Mouse (Mus musculus): ENCODE results near the gene Atp2c2. TPM values are rescaled to one million over a fixed set of nuclear protein-coding genes. Genes with fewer than 3 reads are reported as not detected.

The Atp2c2 gene
- polyA plus RNA-seq, 1 experiment from 2014 or later, result 0.04 TPM

DNA sequence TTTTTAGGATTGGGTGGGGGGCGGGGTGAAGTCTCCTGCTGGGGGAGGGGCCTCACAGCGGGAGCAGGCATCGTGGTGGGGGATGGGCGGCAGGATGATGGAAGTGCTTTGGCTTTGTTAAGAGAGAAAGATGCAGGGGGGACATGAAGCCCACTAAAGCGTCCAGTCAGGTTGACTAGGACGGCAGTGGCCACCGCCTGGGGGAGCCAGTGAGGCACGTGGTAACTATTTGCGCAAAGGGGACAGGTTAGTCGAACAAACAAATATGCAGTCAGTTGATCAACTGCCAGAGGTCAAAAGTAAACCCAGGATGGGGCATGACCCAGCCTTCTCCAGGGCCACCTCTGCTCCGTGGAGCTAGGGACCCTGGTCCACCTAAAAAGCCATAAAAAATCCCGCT, 849 bp upstream of the Atp2c2 start:
- ChIA-PET CTCF (interaction anchor here (0.9 to 4.3 kb wide), 7 partner anchors 9 to 80 kb away, joined by 3 to 21 read pairs (median 4); no protein-coding TSS in a partner anchor), POLR2A (interaction anchor here (0.9 kb wide), 1 partner anchor 80 kb away, joined by 7 read pairs; the partner anchor contains the start of gene Tldc1)
- TF ChIP-seq CTCF (IDR thresholded peaks at IDR 0.05), result no peak
- no peaks in the 10 kb centered on the region for H3K27me3 ChIP-seq
- no peak for ATAC-seq
- no peak for DNase-seq (ENCODE audit: low read depth, low spot score)
- in situ Hi-C loops (cut with MboI; ENCODE audit: low pct_unique_long_range_greater_than_20kb), result loop anchor here (25.0 kb wide), 1 partner anchor 388 kb away; no protein-coding TSS in a partner anchor

DNA sequence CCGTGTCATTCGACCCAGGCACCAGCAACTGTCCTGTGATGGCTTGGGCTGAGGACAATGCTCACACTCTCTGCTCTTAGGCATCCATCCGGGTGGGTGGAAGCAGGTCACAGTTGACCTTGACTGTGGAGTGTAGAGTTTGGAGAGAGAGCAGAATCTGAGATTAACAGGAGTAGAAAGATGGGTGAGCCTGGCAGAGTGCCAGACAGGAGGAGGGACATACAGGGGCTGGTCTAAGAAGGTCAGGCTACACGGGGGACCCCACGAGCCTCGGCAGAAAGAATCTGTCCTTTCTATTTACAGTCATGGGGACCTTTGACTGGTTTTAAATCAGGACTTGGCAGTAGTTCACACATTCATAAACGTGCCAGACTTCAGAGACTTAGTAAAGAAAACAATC, 3.2 kb downstream of the Atp2c2 start:
- ATAC-seq (no peak), DNase-seq (ENCODE audit: low read depth, low spot score) (no peak)
- TF ChIP-seq CTCF (IDR thresholded peaks at IDR 0.05), result no peak
- H3K27me3 ChIP-seq, result no peaks in the 10 kb centered on the region
- in situ Hi-C loops (cut with MboI; ENCODE audit: low pct_unique_long_range_greater_than_20kb), result loop anchor here (5.0 kb wide), 1 partner anchor 39 kb away; no protein-coding TSS in a partner anchor
- POLR2A ChIA-PET, result no interaction called here
- CTCF ChIA-PET, result interaction anchor here (1.3 kb wide), 1 partner anchor 15 kb away, joined by 4 read pairs; no protein-coding TSS in a partner anchor

DNA sequence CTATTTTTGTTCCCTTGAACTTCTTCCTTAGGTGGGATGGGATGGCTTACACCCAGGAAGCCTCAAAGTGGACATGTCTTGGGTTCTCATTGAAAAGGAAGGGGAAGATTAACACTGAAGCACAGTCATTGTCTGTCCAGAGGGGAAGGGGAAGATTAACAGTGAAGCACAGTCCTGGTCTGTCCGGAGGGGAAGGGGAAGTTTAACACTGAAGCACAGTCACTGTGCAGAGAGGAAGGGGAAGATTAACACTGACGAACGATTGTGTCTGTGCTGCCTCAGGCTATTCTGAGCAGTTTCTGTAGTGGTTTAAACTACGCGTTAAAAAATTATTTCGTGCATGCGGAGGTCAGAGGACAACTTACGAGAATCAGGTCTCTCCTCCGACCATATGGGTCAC, 7.3 kb downstream of the Atp2c2 start:
- ChIA-PET CTCF (interaction anchor here (0.9 to 1.2 kb wide), 4 partner anchors 10 to 72 kb away, joined by 3 read pairs; no protein-coding TSS in a partner anchor), POLR2A (no interaction called here)
- in situ Hi-C loops (cut with MboI; ENCODE audit: low pct_unique_long_range_greater_than_20kb), result no loop called here
- no peaks in the 10 kb centered on the region for H3K27me3 ChIP-seq
- ATAC-seq (no peak), DNase-seq (ENCODE audit: low read depth, low spot score) (no peak)
- no peak for TF ChIP-seq CTCF (IDR thresholded peaks at IDR 0.05)

DNA sequence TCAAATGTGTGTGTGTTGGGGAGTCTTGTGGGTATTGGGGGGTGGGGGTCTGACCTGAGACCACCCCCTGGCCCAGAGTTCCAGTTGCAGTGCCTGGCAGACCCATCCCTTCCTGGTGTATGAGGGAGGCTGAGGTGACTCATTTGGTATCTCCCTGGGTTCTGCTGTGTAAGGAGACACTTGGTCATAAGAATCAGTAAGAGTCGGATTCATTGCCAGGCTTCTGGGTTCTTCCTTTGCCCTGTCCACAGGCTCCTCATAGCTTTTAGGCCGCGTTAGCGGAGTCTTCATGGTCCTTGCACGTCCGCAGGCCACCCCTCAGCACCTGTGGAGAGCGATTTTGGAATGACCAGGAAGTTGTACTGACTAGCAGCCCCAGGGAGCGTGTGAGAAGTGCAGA, 8.7 kb downstream of the Atp2c2 start:
- CTCF ChIA-PET, result interaction anchor here (0.9 to 2.2 kb wide), 3 partner anchors 9 to 35 kb away, joined by 3 to 7 read pairs (median 4); partner anchors contain the start of gene Atp2c2
- DNase-seq (ENCODE audit: low read depth, low spot score) (no peak), ATAC-seq (no peak)
- in situ Hi-C loops (cut with MboI; ENCODE audit: low pct_unique_long_range_greater_than_20kb), result no loop called here
- no peaks in the 10 kb centered on the region for H3K27me3 ChIP-seq
- POLR2A ChIA-PET, result interaction anchor here (0.5 kb wide), 1 partner anchor 31 kb away, joined by 3 read pairs; no protein-coding TSS in a partner anchor
- no peak for TF ChIP-seq CTCF (IDR thresholded peaks at IDR 0.05)

DNA sequence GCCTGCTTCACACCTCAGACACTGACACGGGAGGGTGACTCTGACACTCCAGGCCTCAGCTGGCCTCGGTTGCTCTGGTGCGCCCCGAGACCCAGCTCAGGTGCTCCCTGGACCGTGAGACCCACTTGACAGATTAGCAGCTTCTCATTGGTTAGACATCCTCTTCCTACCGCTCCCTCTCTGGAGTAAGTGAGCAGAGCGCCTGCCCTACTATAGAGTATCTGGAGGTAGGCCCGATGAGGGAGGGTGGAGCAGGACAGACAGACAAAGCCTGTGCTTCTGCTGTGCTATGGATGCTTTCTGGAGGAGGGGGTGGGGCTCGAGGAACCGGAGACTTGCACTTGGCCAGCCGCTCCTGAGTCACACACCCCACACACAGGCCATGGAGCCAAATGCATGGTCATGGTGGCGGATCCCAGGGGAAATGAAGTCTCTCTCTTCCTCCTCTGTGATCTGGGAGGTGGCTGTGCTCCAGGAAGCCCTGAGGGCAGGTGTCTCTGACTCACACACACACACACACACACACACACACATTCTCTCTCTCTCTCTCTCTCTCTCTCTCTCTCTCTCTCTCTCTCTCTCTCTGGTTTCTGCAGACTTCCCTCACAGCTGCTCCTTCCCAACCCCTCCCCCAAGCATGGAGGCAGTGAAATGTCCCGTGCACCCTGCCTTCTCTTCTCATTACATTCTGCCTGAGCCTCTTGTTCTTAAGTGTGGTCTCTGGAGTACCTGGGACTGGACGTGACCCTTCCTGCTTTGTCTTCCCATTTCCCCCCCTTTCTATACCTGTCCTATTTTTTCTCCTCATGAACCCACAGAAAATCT, 9.3 kb downstream of the Atp2c2 start:
- POLR2A ChIA-PET, result interaction anchor here (0.5 to 1.0 kb wide), 2 partner anchors 10 to 31 kb away, joined by 3 read pairs; no protein-coding TSS in a partner anchor
- DNase-seq (ENCODE audit: low read depth, low spot score) (peak; percentile 94), ATAC-seq (peak; percentile 67)
- in situ Hi-C loops (cut with MboI; ENCODE audit: low pct_unique_long_range_greater_than_20kb), result no loop called here
- CTCF ChIA-PET, result interaction anchor here (1.2 to 2.2 kb wide), 2 partner anchors 23 to 34 kb away, joined by 3 to 7 read pairs; no protein-coding TSS in a partner anchor
- TF ChIP-seq CTCF (IDR thresholded peaks at IDR 0.05), result no peak
- no peaks in the 10 kb centered on the region for H3K27me3 ChIP-seq

DNA sequence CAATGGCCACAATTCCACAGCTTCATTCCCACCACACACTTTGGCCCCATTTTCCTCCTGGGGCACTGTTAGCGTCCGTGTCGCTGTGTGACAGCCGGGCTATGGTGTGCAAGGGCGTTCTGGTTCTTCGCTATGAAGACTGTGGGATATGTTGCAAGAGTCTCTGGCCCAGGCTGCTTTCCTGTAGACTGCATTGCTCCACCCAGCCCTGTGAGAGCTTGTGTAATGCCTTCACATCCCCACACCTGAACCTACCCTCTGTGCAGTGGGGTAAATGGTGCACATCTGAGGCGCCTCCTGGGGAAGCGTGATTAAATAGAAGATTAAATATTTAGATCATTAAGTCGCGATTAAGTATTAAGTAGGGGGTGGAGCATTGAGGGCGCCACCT, 9.9 kb downstream of the Atp2c2 start:
- H3K27me3 ChIP-seq, result no peaks in the 10 kb centered on the region
- ATAC-seq (no peak), DNase-seq (ENCODE audit: low read depth, low spot score) (no peak)
- POLR2A ChIA-PET, result interaction anchor here (1.0 kb wide), 2 partner anchors 9 to 30 kb away, joined by 3 read pairs; no protein-coding TSS in a partner anchor
- CTCF ChIA-PET, result interaction anchor here (1.2 to 2.2 kb wide), 2 partner anchors 23 to 34 kb away, joined by 3 to 7 read pairs; no protein-coding TSS in a partner anchor
- in situ Hi-C loops (cut with MboI; ENCODE audit: low pct_unique_long_range_greater_than_20kb), result no loop called here
- TF ChIP-seq CTCF (IDR thresholded peaks at IDR 0.05), result no peak

DNA sequence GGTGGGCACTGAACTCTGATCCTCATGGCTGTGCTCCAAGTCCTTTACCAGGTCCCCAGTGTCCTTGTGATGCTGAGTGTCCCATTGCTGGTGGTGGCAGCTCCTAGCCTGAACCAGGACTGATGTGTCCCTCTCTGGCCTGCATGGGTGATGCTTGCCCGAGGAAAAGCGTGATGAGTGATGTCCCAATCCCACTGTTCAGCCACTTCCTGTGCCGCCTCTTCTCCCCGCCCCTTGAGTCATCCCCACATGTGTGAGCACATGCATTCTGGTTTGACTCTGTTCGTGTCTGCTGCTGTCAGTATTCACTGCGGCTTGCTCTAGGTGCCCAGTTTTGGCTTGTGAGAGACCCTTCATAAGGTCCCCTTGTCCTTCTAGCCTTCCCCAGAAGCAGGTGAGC, 12.4 kb downstream of the Atp2c2 start:
- ChIA-PET CTCF (interaction anchor here (0.8 to 2.3 kb wide), 3 partner anchors 10 to 25 kb away, joined by 3 to 4 read pairs (median 4); no protein-coding TSS in a partner anchor), POLR2A (no interaction called here)
- ATAC-seq (no peak), DNase-seq (ENCODE audit: low read depth, low spot score) (no peak)
- no peaks in the 10 kb centered on the region for H3K27me3 ChIP-seq
- TF ChIP-seq CTCF (IDR thresholded peaks at IDR 0.05), result no peak
- in situ Hi-C loops (cut with MboI; ENCODE audit: low pct_unique_long_range_greater_than_20kb), result no loop called here

DNA sequence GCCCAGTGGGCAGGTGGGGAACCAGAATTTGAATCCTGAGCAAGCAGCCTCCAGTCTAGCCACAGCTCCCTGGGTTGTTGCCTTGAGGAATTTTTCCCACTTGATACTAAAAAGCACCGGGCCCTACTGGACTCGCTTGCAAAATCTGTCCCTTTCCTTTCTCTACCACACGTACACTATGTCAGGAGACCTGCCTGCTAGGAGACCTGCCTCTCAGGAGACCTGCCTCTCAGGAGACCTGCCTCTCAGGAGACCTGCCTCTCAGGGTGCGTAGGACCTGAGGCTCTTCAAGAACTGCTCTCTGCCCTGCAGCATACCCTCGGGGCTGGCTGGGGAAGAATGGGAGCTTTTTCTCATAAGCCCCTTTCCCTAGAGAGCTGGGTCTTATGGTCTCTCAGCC, 13.6 kb downstream of the Atp2c2 start:
- DNase-seq (ENCODE audit: low read depth, low spot score) (no peak), ATAC-seq (no peak)
- ChIA-PET CTCF (interaction anchor here (1.4 kb wide), 1 partner anchor 9 kb away, joined by 4 read pairs; no protein-coding TSS in a partner anchor), POLR2A (interaction anchor here (0.6 kb wide), 1 partner anchor 275 kb away, joined by 4 read pairs; no protein-coding TSS in a partner anchor)
- TF ChIP-seq CTCF (IDR thresholded peaks at IDR 0.05), result no peak
- in situ Hi-C loops (cut with MboI; ENCODE audit: low pct_unique_long_range_greater_than_20kb), result no loop called here
- no peaks in the 10 kb centered on the region for H3K27me3 ChIP-seq

DNA sequence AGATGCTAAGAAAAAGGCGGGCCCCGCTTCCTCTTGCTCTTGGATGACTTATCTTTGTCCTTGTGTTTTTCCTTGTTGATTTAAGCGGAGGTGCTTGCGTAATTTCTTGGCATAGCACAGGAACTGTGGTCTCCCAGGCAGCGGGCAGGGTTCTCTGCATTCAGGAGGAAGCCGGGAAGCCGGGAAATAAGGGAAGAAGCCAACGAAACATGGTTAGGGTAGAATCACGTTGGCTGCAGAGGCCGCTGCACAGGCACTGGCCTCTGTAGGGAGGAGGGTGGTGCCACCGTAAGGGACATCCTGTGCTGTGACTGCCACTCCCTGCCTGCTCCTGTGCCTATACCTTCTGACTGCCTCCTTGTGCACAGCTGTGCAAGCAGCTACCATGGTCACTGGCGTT, 15.4 kb downstream of the Atp2c2 start:
- ATAC-seq (peak; percentile 50), DNase-seq (ENCODE audit: low read depth, low spot score) (no peak)
- no peak for TF ChIP-seq CTCF (IDR thresholded peaks at IDR 0.05)
- in situ Hi-C loops (cut with MboI; ENCODE audit: low pct_unique_long_range_greater_than_20kb), result no loop called here
- ChIA-PET CTCF (interaction anchor here (1.0 to 1.8 kb wide), 5 partner anchors 14 to 64 kb away, joined by 3 to 4 read pairs (median 3); no protein-coding TSS in a partner anchor), POLR2A (interaction anchor here (0.9 kb wide), 1 partner anchor 9 kb away, joined by 4 read pairs; no protein-coding TSS in a partner anchor)
- H3K27me3 ChIP-seq, result no peaks in the 10 kb centered on the region

DNA sequence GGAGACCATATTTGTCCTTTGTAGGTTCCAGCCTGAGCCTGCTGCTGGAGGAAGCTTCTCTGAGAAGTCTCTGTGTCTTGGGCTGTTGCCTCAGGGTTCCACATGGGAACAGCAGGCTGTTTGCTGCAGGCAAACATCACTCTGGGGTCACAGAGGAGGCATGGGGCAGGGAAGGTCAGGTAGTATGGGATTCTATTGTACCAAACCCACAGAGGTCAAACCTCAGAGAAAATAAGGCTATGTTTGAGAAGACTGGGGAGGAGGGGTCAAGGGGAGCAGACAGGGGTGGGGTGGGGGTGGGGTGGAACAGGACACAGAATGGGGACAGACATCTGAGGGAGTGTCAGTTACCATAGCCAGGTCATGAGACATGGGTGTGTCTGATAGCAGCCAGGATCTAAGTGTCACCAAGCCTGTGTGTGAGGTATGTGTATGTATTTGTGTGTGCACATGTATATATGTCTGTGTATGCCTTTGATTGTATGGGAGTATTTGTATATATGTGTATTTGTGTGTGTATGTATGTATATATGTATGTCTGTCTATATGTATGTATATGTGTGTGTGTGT, 17.0 kb downstream of the Atp2c2 start:
- TF ChIP-seq CTCF (IDR thresholded peaks at IDR 0.05), result no peak
- ATAC-seq, result no peak
- H3K27me3 ChIP-seq, result no peaks in the 10 kb centered on the region
- ChIA-PET CTCF (interaction anchor here (1.0 to 1.8 kb wide), 9 partner anchors 12 to 62 kb away, joined by 3 to 8 read pairs (median 4); partner anchors contain the start of genes Atp2c2 and Tldc1), POLR2A (no interaction called here)
- in situ Hi-C loops (cut with MboI; ENCODE audit: low pct_unique_long_range_greater_than_20kb), result no loop called here
- DNase-seq (ENCODE audit: low read depth, low spot score), result no peak

Measured in Patski (cell line).